ENCODE assay signal across 8 mouse cellular contexts in genomic region chr1:191395871-191396433, GRCm38 (mm10). TPM values are rescaled to one million over a fixed set of nuclear protein-coding genes. Genes with fewer than 3 reads are reported as not detected.
DNase-seq lines count a peak whose midpoint lies in the region; ATAC-seq and TF ChIP-seq lines count a peak whose summit lies in the region.

No protein-coding gene starts in this region.

- no peaks in the 10 kb centered on the region for H3K36me3 ChIP-seq in forebrain, embryonic 16.5 days (ENCODE audit: control insufficient read depth, insufficient read depth)
- H3K36me3 ChIP-seq in hindbrain, embryonic 16.5 days (ENCODE audit: control insufficient read depth, insufficient read depth, low read length), result no peaks in the 10 kb centered on the region
- no peaks in the 10 kb centered on the region for H3K36me3 ChIP-seq in limb, embryonic 13.5 days
- H3K36me3 ChIP-seq in midbrain, embryonic 16.5 days (ENCODE audit: control insufficient read depth, insufficient read depth, low read length), result no peaks in the 10 kb centered on the region
- H3K36me3 ChIP-seq in stomach, postnatal 0 days (ENCODE audit: control insufficient read depth, insufficient read depth, low read length), result no peaks in the 10 kb centered on the region

- peak; percentile 67 to 90 for DNase-seq in adrenal gland, adult (ENCODE audit: inconsistent age in 2 of 2, low spot score in 1 of 2)
- DNase-seq in adrenal gland, postnatal 25 days, result no peak
- peak; percentile 66 for DNase-seq in stomach, postnatal 0 days (ENCODE audit: low spot score)

- no peak for ATAC-seq in forebrain, embryonic 16.5 days
- no peak for ATAC-seq in hindbrain, embryonic 16.5 days
- ATAC-seq in limb, embryonic 13.5 days (ENCODE audit: low FRiP score, low read depth), result no peak
- ATAC-seq in midbrain, embryonic 16.5 days, result no peak
- ATAC-seq in stomach, postnatal 0 days (ENCODE audit: low FRiP score, low TSS enrichment), result no peak

- H3K9ac ChIP-seq in forebrain, embryonic 16.5 days (replicated peaks; ENCODE audit: low read depth, low read length), result peak overlapping the region; percentile 69
- H3K9ac ChIP-seq in hindbrain, embryonic 16.5 days (ENCODE audit: low read depth, low read length), result peak overlapping the region; percentile 70
- H3K9ac ChIP-seq in limb, embryonic 13.5 days, result peak overlapping the region; percentile 88
- peak overlapping the region; percentile 63 for H3K9ac ChIP-seq in midbrain, embryonic 16.5 days (ENCODE audit: low read depth, low read length)
- peak overlapping the region; percentile 91 for H3K9ac ChIP-seq in stomach, postnatal 0 days (ENCODE audit: low read length)

- no peak for TF ChIP-seq POLR2A in bone marrow macrophage, adult 2 months (IDR thresholded peaks at IDR 0.05; ENCODE audit: borderline replicate concordance, low read depth, low read length)

- no peaks in the 10 kb centered on the region for H3K9me3 ChIP-seq in forebrain, embryonic 16.5 days (ENCODE audit: control insufficient read depth, low read length)
- no peaks in the 10 kb centered on the region for H3K9me3 ChIP-seq in hindbrain, embryonic 16.5 days (ENCODE audit: control insufficient read depth, low read length)
- no peaks in the 10 kb centered on the region for H3K9me3 ChIP-seq in limb, embryonic 13.5 days
- no peaks in the 10 kb centered on the region for H3K9me3 ChIP-seq in midbrain, embryonic 16.5 days (replicated peaks; ENCODE audit: control insufficient read depth, low read length, poor library complexity, severe bottlenecking)
- no peaks in the 10 kb centered on the region for H3K9me3 ChIP-seq in stomach, postnatal 0 days (ENCODE audit: control insufficient read depth, low read length)

- H3K4me3 ChIP-seq in bone marrow macrophage, adult 2 months (ENCODE audit: insufficient read depth, low read length), result peak overlapping the region; percentile 99
- H3K4me3 ChIP-seq in forebrain, embryonic 16.5 days (replicated peaks; ENCODE audit: low read length), result peak overlapping the region; percentile 74
- H3K4me3 ChIP-seq in hindbrain, embryonic 16.5 days (ENCODE audit: low read length), result peak overlapping the region; percentile 70
- peak overlapping the region; percentile 77 for H3K4me3 ChIP-seq in limb, embryonic 13.5 days
- H3K4me3 ChIP-seq in midbrain, embryonic 16.5 days (ENCODE audit: low read depth, low read length), result peak overlapping the region; percentile 65
- H3K4me3 ChIP-seq in stomach, postnatal 0 days (ENCODE audit: low read depth, low read length), result peak overlapping the region; percentile 82

- TF ChIP-seq EP300 in stomach, postnatal 0 days (optimal IDR thresholded peaks at IDR 0.05), result no peak

- H3K4me1 ChIP-seq in bone marrow macrophage, adult 2 months (ENCODE audit: control insufficient read depth, insufficient read depth, low read length), result peaks cover 9% of the 10 kb centered on the region
- peaks cover 6% of the 10 kb centered on the region for H3K4me1 ChIP-seq in forebrain, embryonic 16.5 days (replicated peaks; ENCODE audit: control insufficient read depth, insufficient read depth, low read length)
- H3K4me1 ChIP-seq in hindbrain, embryonic 16.5 days (ENCODE audit: control insufficient read depth, insufficient read depth, low read depth, low read length), result peaks cover 8% of the 10 kb centered on the region
- H3K4me1 ChIP-seq in limb, embryonic 13.5 days, result peaks cover 18% of the 10 kb centered on the region; the same call in 1 of the 2 replicates
- peaks cover 3% of the 10 kb centered on the region for H3K4me1 ChIP-seq in midbrain, embryonic 16.5 days (ENCODE audit: control insufficient read depth, insufficient read depth, low read length)
- peaks cover 4% of the 10 kb centered on the region for H3K4me1 ChIP-seq in stomach, postnatal 0 days (replicated peaks; ENCODE audit: control insufficient read depth, insufficient read depth)

- H3K27ac ChIP-seq in bone marrow macrophage, adult 2 months (ENCODE audit: insufficient read depth, low read depth, low read length), result peak overlapping the region; percentile 72
- H3K27ac ChIP-seq in forebrain, embryonic 16.5 days (ENCODE audit: low read length), result peak overlapping the region; percentile 19; the same call in 1 of the 2 replicates
- peak overlapping the region; percentile 81 for H3K27ac ChIP-seq in hindbrain, embryonic 16.5 days (ENCODE audit: low read depth, low read length)
- peak overlapping the region; percentile 92; the same call in 1 of the 2 replicates for H3K27ac ChIP-seq in limb, embryonic 13.5 days
- H3K27ac ChIP-seq in midbrain, embryonic 16.5 days (ENCODE audit: low read length), result peak overlapping the region; percentile 76
- H3K27ac ChIP-seq in stomach, postnatal 0 days (replicated peaks), result peak overlapping the region; percentile 98

- under 1% methylated on average over 42 of the region's 43 CpGs for WGBS in forebrain, embryonic 16.5 days
- WGBS in hindbrain, embryonic 16.5 days, result under 1% methylated on average over 19 of the region's 43 CpGs
- under 1% methylated on average over 35 of the region's 43 CpGs for WGBS in limb, embryonic 13.5 days
- WGBS in midbrain, embryonic 16.5 days, result under 1% methylated on average over 28 of the region's 43 CpGs
- WGBS in stomach, postnatal 0 days, result under 1% methylated on average over 36 of the region's 43 CpGs

- no peak for TF ChIP-seq CTCF in bone marrow macrophage, adult 2 months (IDR thresholded peaks at IDR 0.05; ENCODE audit: low read depth, low read length)
- TF ChIP-seq CTCF in stomach, postnatal 0 days (IDR thresholded peaks at IDR 0.05; ENCODE audit: low read depth), result 0 out of 2 replicates have a peak, but pooled peaks have one; percentile 22

- H3K27me3 ChIP-seq in forebrain, embryonic 16.5 days (replicated peaks; ENCODE audit: control insufficient read depth, insufficient read depth, low read length), result no peaks in the 10 kb centered on the region
- H3K27me3 ChIP-seq in hindbrain, embryonic 16.5 days (replicated peaks; ENCODE audit: control insufficient read depth, insufficient read depth, low read length), result no peaks in the 10 kb centered on the region
- H3K27me3 ChIP-seq in limb, embryonic 13.5 days, result no peaks in the 10 kb centered on the region
- peaks cover 3% of the 10 kb centered on the region; the same call in 1 of the 2 replicates for H3K27me3 ChIP-seq in midbrain, embryonic 16.5 days (ENCODE audit: control insufficient read depth, insufficient read depth, low read depth, low read length)
- no peaks in the 10 kb centered on the region for H3K27me3 ChIP-seq in stomach, postnatal 0 days (ENCODE audit: control insufficient read depth, insufficient read depth, low read length)

- peak overlapping the region; percentile 56 for H3K4me2 ChIP-seq in forebrain, embryonic 16.5 days (ENCODE audit: low read length)
- H3K4me2 ChIP-seq in hindbrain, embryonic 16.5 days (ENCODE audit: low read length), result peak overlapping the region; percentile 57
- peak overlapping the region; percentile 84 for H3K4me2 ChIP-seq in limb, embryonic 13.5 days (replicated peaks)
- H3K4me2 ChIP-seq in midbrain, embryonic 16.5 days (ENCODE audit: low read length), result peak overlapping the region; percentile 59
- peak overlapping the region; percentile 75 for H3K4me2 ChIP-seq in stomach, postnatal 0 days (replicated peaks; ENCODE audit: low read depth)

RNA-seq across cellular contexts. Expression of gene Ppp2r5a, which starts 7.1 kb away (rescaled TPM):
- 162 and 192 TPM in 2 replicates for total RNA-seq in adrenal gland, postnatal 25 days (2021)
- polyA plus RNA-seq in bone marrow macrophage, adult 2 months (2012; ENCODE audit: insufficient read depth, insufficient read length, missing spikeins), result 113 and 117 TPM in 2 replicates
- polyA plus RNA-seq in forebrain, embryonic 16.5 days (2015; fragmentation: Nextera tagmentation; extraction: Ambion mirVana), result 7.9 and 8.7 TPM in 2 replicates
- 6.3 and 6.7 TPM in 2 replicates for polyA plus RNA-seq in hindbrain, embryonic 16.5 days (2015; fragmentation: Nextera tagmentation; extraction: Ambion mirVana)
- polyA plus RNA-seq in limb, embryonic 13.5 days (2015; fragmentation: Nextera tagmentation; extraction: Ambion mirVana), result 11.8 and 12.4 TPM in 2 replicates
- polyA plus RNA-seq in midbrain, embryonic 16.5 days (2015; fragmentation: Nextera tagmentation; extraction: Ambion mirVana), result 6.5 and 6.6 TPM in 2 replicates
- 28.4 and 32.9 TPM in 2 replicates for polyA plus RNA-seq in stomach, postnatal 0 days (2015; fragmentation: Nextera tagmentation; extraction: Ambion mirVana)

Comparison
In these comparisons a context has a peak if more than half of its experiments do, and no peak if none do; other contexts are left out.
1. H3K27ac ChIP-seq: peak in every context shown above with its lines; median percentile 98 in stomach, postnatal 0 days; 92 in limb, embryonic 13.5 days; 81 in hindbrain, embryonic 16.5 days; 76 in midbrain, embryonic 16.5 days; 72 in bone marrow macrophage, adult 2 months; 19 in forebrain, embryonic 16.5 days.